Mouse (Mus musculus): Measurements from ENCODE around the gene Nav2.

DNA sequence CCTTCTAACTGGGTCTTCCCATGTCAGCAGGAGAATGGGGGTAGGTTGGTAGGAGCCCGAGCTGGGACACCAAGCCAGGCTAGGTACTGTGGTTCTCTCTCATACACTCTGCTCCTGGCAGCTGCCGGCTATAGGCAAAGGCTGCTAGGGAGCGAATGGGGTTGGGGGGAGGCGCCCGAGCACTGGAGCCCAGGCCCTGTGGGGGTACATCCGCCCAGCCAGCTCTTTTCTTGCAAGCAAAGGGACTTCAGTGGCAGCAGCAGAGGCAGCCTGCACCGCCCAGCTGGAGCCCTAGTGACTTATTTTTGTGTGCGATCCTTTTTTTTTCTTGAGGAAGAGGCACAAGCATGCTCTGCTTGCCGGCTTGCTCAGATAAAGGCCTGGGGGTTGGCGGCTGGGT is 51.6 kb downstream of the Nav2 start:
- no peak for TF ChIP-seq GATA1 (IDR thresholded peaks at IDR 0.05; ENCODE audit: borderline replicate concordance, low read length)
- no peak for TF ChIP-seq FLI1 (IDR thresholded peaks at IDR 0.05; ENCODE audit: low read length)
